Comparison of ENCODE assay signal across 16 mouse cellular contexts in the genomic region with DNA sequence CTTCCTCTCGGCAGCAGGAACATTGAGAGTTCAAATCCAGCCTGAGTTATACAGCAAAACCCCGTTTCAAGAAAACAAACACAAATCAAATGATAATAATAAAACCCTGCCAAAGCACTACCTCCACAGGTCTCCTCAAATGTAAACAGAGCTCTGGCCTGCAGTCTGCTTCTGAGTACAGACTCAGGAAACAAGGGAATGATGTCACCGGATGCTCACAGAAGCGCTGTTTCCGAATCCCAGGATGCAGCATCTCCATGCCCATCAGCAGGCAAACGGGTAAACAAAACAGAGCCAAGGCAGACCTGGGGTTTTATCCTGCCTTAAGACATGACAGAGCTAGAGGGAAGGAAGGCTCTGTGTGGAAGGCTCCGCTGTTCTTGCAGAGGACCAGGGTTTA. TPM values are rescaled to one million over a fixed set of nuclear protein-coding genes. Genes with fewer than 3 reads are reported as not detected.
DNase-seq lines count a peak whose midpoint lies in the region; ATAC-seq and TF ChIP-seq lines count a peak whose summit lies in the region.
"Had no signal": no experiment of that assay in that cellular context is flagged by ENCODE, and none has a peak within 500 bp of the region (broad histone marks: within the 10 kb centered on the region; RNA-seq: fewer than 3 reads in every experiment).

No protein-coding gene starts in this region.

- H3K4me2 ChIP-seq in heart, postnatal 0 days (ENCODE audit: low read depth, low read length): no peak overlapping the region
- no peak overlapping the region for H3K4me2 ChIP-seq in liver, postnatal 0 days (ENCODE audit: low read depth, low read length)
- no peak overlapping the region for H3K4me2 ChIP-seq in liver, embryonic 11.5 days
- H3K4me2 ChIP-seq: hindbrain, embryonic 14.5 days; limb, embryonic 13.5 days; midbrain, embryonic 15.5 days had no signal

- H3K36me3 ChIP-seq in heart, postnatal 0 days (replicated peaks; ENCODE audit: control insufficient read depth, insufficient read depth, low read length): no peaks in the 10 kb centered on the region
- H3K36me3 ChIP-seq in liver, postnatal 0 days (replicated peaks; ENCODE audit: insufficient read depth, low read length): no peaks in the 10 kb centered on the region
- no peaks in the 10 kb centered on the region for H3K36me3 ChIP-seq in liver, embryonic 11.5 days (ENCODE audit: control insufficient read depth, insufficient read depth, low read length)
- H3K36me3 ChIP-seq: limb, embryonic 13.5 days; midbrain, embryonic 15.5 days had no signal

- peak; percentile 59 for DNase-seq in heart, postnatal 0 days (ENCODE audit: low spot score)
- DNase-seq in heart, postnatal 25 days (ENCODE audit: low spot score): no peak
- DNase-seq in liver, postnatal 0 days: no peak
- no peak for DNase-seq in liver, embryonic 11.5 days (ENCODE audit: low spot score)
- DNase-seq in lung, postnatal 36 days: peak; percentile 71
- no peak for DNase-seq in cerebellum, postnatal 36 days
- DNase-seq: adrenal gland, adult 8-10 months; cerebellum, adult 8-10 months; gastrocnemius, postnatal 36 days; layer of hippocampus, postnatal 36 days; right cerebral cortex, postnatal 14 days; thymus, postnatal 25 days had no signal

- peak; percentile 53; the same call in 1 of the 2 replicates for ATAC-seq in heart, postnatal 0 days (ENCODE audit: insufficient read depth, low read depth)
- 0 out of 2 replicates have a peak, but pooled peaks have one; percentile 26 for ATAC-seq in liver, postnatal 0 days
- no peak for ATAC-seq in liver, embryonic 11.5 days (replicated peaks; ENCODE audit: low FRiP score)
- ATAC-seq: midbrain, embryonic 15.5 days had no signal

- H3K27ac ChIP-seq in heart, postnatal 0 days (ENCODE audit: low read depth): peak overlapping the region; percentile 49; the same call in 1 of the 2 replicates
- H3K27ac ChIP-seq in liver, postnatal 0 days (ENCODE audit: low read depth): peak overlapping the region; percentile 39; the same call in 1 of the 2 replicates
- no peak overlapping the region for H3K27ac ChIP-seq in liver, embryonic 11.5 days (ENCODE audit: low read depth, low read length)
- peak overlapping the region; percentile 11; the same call in 1 of the 2 replicates for H3K27ac ChIP-seq in brown adipose tissue, adult 24 weeks (replicated peaks; ENCODE audit: low read depth, low read length)
- H3K27ac ChIP-seq: hindbrain, embryonic 14.5 days; limb, embryonic 13.5 days; midbrain, embryonic 15.5 days had no signal

- no peaks in the 10 kb centered on the region for H3K4me1 ChIP-seq in heart, postnatal 0 days (ENCODE audit: control insufficient read depth, insufficient read depth)
- H3K4me1 ChIP-seq in liver, postnatal 0 days (ENCODE audit: insufficient read depth): peaks cover 37% of the 10 kb centered on the region
- peaks cover 19% of the 10 kb centered on the region for H3K4me1 ChIP-seq in liver, embryonic 11.5 days (replicated peaks; ENCODE audit: control insufficient read depth, insufficient read depth, low read length)
- peaks cover 24% of the 10 kb centered on the region for H3K4me1 ChIP-seq in brown adipose tissue, adult 24 weeks (ENCODE audit: control insufficient read depth, insufficient read depth, insufficient read length, low read length)

- no peak overlapping the region for H3K9ac ChIP-seq in heart, postnatal 0 days (replicated peaks; ENCODE audit: low read depth, low read length)
- no peak overlapping the region for H3K9ac ChIP-seq in liver, postnatal 0 days (replicated peaks)
- no peak overlapping the region for H3K9ac ChIP-seq in liver, embryonic 11.5 days (ENCODE audit: low read depth, low read length)
- H3K9ac ChIP-seq: hindbrain, embryonic 14.5 days; limb, embryonic 13.5 days; midbrain, embryonic 15.5 days had no signal

- no peak for TF ChIP-seq EP300 in heart, postnatal 0 days (IDR thresholded peaks at IDR 0.05; ENCODE audit: low read depth)
- no peak for TF ChIP-seq EP300 in liver, postnatal 0 days (IDR thresholded peaks at IDR 0.05; ENCODE audit: low read depth)

- WGBS in heart, postnatal 0 days: 48% methylated on average over 7 of the region's 7 CpGs
- WGBS in liver, postnatal 0 days (ENCODE audit: insufficient replicate concordance): 47% methylated on average over 7 of the region's 7 CpGs
- 47% methylated on average over 7 of the region's 7 CpGs for WGBS in liver, embryonic 11.5 days

- no peak overlapping the region for H3K4me3 ChIP-seq in heart, postnatal 0 days (ENCODE audit: low read depth, low read length)
- H3K4me3 ChIP-seq in liver, postnatal 0 days (ENCODE audit: low read depth, low read length): no peak overlapping the region
- H3K4me3 ChIP-seq in liver, embryonic 11.5 days (ENCODE audit: low read depth, low read length): no peak overlapping the region
- H3K4me3 ChIP-seq in brown adipose tissue, adult 24 weeks (ENCODE audit: insufficient read depth, low read depth, low read length): no peak overlapping the region
- H3K4me3 ChIP-seq: limb, embryonic 13.5 days; midbrain, embryonic 15.5 days had no signal

- intact Hi-C loops in heart, postnatal 25 days (cut with DNase I): no loop called here

- TF ChIP-seq CTCF in heart, postnatal 0 days (IDR thresholded peaks at IDR 0.05; ENCODE audit: low read depth): no peak
- no peak for TF ChIP-seq CTCF in liver, postnatal 0 days (IDR thresholded peaks at IDR 0.05; ENCODE audit: low read depth)

- H3K27me3 ChIP-seq in heart, postnatal 0 days (ENCODE audit: control insufficient read depth, insufficient read depth, low read length): no peaks in the 10 kb centered on the region
- no peaks in the 10 kb centered on the region for H3K27me3 ChIP-seq in liver, postnatal 0 days (ENCODE audit: insufficient read depth, low read length)
- H3K27me3 ChIP-seq in liver, embryonic 11.5 days (replicated peaks; ENCODE audit: control insufficient read depth, insufficient read depth, low read length): no peaks in the 10 kb centered on the region; the same call in 1 of the 2 replicates

- no peaks in the 10 kb centered on the region for H3K9me3 ChIP-seq in heart, postnatal 0 days (replicated peaks; ENCODE audit: control insufficient read depth, low read length)
- H3K9me3 ChIP-seq in liver, postnatal 0 days (ENCODE audit: low read length): no peaks in the 10 kb centered on the region
- no peaks in the 10 kb centered on the region for H3K9me3 ChIP-seq in liver, embryonic 11.5 days (ENCODE audit: control insufficient read depth, low read length)
- H3K9me3 ChIP-seq: limb, embryonic 13.5 days; midbrain, embryonic 15.5 days had no signal

RNA-seq across cellular contexts. Expression of a gene that starts 7.9 kb away (rescaled TPM):
- total RNA-seq in heart, postnatal 0 days (2014; rRNA removed; ENCODE audit: low replicate concordance): 20.5 and 27.6 TPM in 2 replicates
- 15.9 and 19.0 TPM in 2 replicates for polyA plus RNA-seq in heart, postnatal 0 days (2015; fragmentation: Nextera tagmentation; extraction: Ambion mirVana)
- total RNA-seq in heart, postnatal 25 days (2021): 10 to 100 TPM; 13.7 to 15.5 TPM
- polyA plus RNA-seq in liver, postnatal 0 days (2015; fragmentation: Nextera tagmentation; extraction: Ambion mirVana): 21.7 and 24.8 TPM in 2 replicates
- 14.1 and 15.6 TPM in 2 replicates for polyA plus RNA-seq in liver, embryonic 11.5 days (2014; fragmentation: Nextera tagmentation; extraction: Ambion mirVana)
- polyA plus RNA-seq in brown adipose tissue, adult 24 weeks (2012; ENCODE audit: insufficient read depth, insufficient read length, missing spikeins): 25.6 and 29.4 TPM in 2 replicates

RNA-seq across cellular contexts. Expression of a gene that starts 13.6 kb away (rescaled TPM):
- total RNA-seq in heart, postnatal 0 days (2014; rRNA removed; ENCODE audit: low replicate concordance): 234 and 284 TPM in 2 replicates
- 213 and 214 TPM in 2 replicates for polyA plus RNA-seq in heart, postnatal 0 days (2015; fragmentation: Nextera tagmentation; extraction: Ambion mirVana)
- total RNA-seq in heart, postnatal 25 days (2021): 100 to 1,000 TPM; 145 to 156 TPM
- polyA plus RNA-seq in liver, postnatal 0 days (2015; fragmentation: Nextera tagmentation; extraction: Ambion mirVana): 145 and 146 TPM in 2 replicates
- polyA plus RNA-seq in liver, embryonic 11.5 days (2014; fragmentation: Nextera tagmentation; extraction: Ambion mirVana): 256 and 274 TPM in 2 replicates
- 128 and 130 TPM in 2 replicates for polyA plus RNA-seq in brown adipose tissue, adult 24 weeks (2012; ENCODE audit: insufficient read depth, insufficient read length, missing spikeins)

RNA-seq across cellular contexts. Expression of a gene that starts 29.0 kb away (rescaled TPM):
- total RNA-seq in heart, postnatal 0 days (2014; rRNA removed; ENCODE audit: low replicate concordance): 6.0 and 18.8 TPM in 2 replicates
- 3.2 and 5.2 TPM in 2 replicates for polyA plus RNA-seq in heart, postnatal 0 days (2015; fragmentation: Nextera tagmentation; extraction: Ambion mirVana)
- total RNA-seq in heart, postnatal 25 days (2021): 10 to 100 TPM; 10.5 to 10.9 TPM
- polyA plus RNA-seq in liver, postnatal 0 days (2015; fragmentation: Nextera tagmentation; extraction: Ambion mirVana): 0.74 and 0.79 TPM in 2 replicates
- 0.92 and 1.2 TPM in 2 replicates for polyA plus RNA-seq in liver, embryonic 11.5 days (2014; fragmentation: Nextera tagmentation; extraction: Ambion mirVana)
- polyA plus RNA-seq in brown adipose tissue, adult 24 weeks (2012; ENCODE audit: insufficient read depth, insufficient read length, missing spikeins): 9.6 and 16.4 TPM in 2 replicates

RNA-seq across cellular contexts. Expression of a gene that starts 40.6 kb away (rescaled TPM):
- total RNA-seq in heart, postnatal 0 days (2014; rRNA removed; ENCODE audit: low replicate concordance): 0.42 TPM in 1 of 2 replicates, not detected in the other
- polyA plus RNA-seq in heart, postnatal 0 days (2015; fragmentation: Nextera tagmentation; extraction: Ambion mirVana): 0.56 and 0.68 TPM in 2 replicates
- total RNA-seq in heart, postnatal 25 days (2021): 1 to 10 TPM; 1.2 to 1.7 TPM
- polyA plus RNA-seq in liver, postnatal 0 days (2015; fragmentation: Nextera tagmentation; extraction: Ambion mirVana): 16.2 and 20.3 TPM in 2 replicates
- 56.6 and 62.1 TPM in 2 replicates for polyA plus RNA-seq in liver, embryonic 11.5 days (2014; fragmentation: Nextera tagmentation; extraction: Ambion mirVana)
- polyA plus RNA-seq in brown adipose tissue, adult 24 weeks (2012; ENCODE audit: insufficient read depth, insufficient read length, missing spikeins): 0.79 and 1.4 TPM in 2 replicates

RNA-seq across cellular contexts. Expression of a gene that starts 58.9 kb away (rescaled TPM):
- total RNA-seq in heart, postnatal 0 days (2014; rRNA removed; ENCODE audit: low replicate concordance): 0.85 TPM in 1 of 2 replicates, not detected in the other
- 1.6 and 1.8 TPM in 2 replicates for polyA plus RNA-seq in heart, postnatal 0 days (2015; fragmentation: Nextera tagmentation; extraction: Ambion mirVana)
- under 1 TPM; 0.42 to 0.52 TPM for total RNA-seq in heart, postnatal 25 days (2021)
- polyA plus RNA-seq in liver, postnatal 0 days (2015; fragmentation: Nextera tagmentation; extraction: Ambion mirVana): 29.5 and 31.5 TPM in 2 replicates
- 10.5 and 13.7 TPM in 2 replicates for polyA plus RNA-seq in liver, embryonic 11.5 days (2014; fragmentation: Nextera tagmentation; extraction: Ambion mirVana)
- polyA plus RNA-seq in brown adipose tissue, adult 24 weeks (2012; ENCODE audit: insufficient read depth, insufficient read length, missing spikeins): 19.3 and 22.2 TPM in 2 replicates
- total RNA-seq: gastrocnemius, postnatal 36 days had no signal

Comparison
In these comparisons a context has a peak if more than half of its experiments do, and no peak if none do; other contexts are left out.
1. DNase-seq: peak in heart, postnatal 0 days (single experiment) and lung, postnatal 36 days (single experiment); none in heart, postnatal 25 days (single experiment), liver, postnatal 0 days (single experiment), liver, embryonic 11.5 days (single experiment) and cerebellum, postnatal 36 days (0 of 2).